Mouse (Mus musculus): ENCODE measurements at regions not wholly inside any gene's neighbourhood (a gene's known extent, or its start where the extent isn't known, plus 50 kb on each side); places are given as distances from the start of the nearest gene placed in this dataset.

- DNase-seq (ENCODE audit: low spot score) = no peak
- no peaks in the 10 kb centered on the region for H3K27me3 ChIP-seq (replicated peaks; ENCODE audit: control insufficient read depth, insufficient read depth, low read length)
- H3K27ac ChIP-seq (ENCODE audit: low read depth, low read length) = no peak overlapping the region
- 35% methylated on average over 8 of the region's 8 CpGs for WGBS
- no peaks in the 10 kb centered on the region for H3K9me3 ChIP-seq (ENCODE audit: control insufficient read depth, low read length)
- H3K4me1 ChIP-seq (replicated peaks; ENCODE audit: control insufficient read depth, insufficient read depth, low read length) = no peaks in the 10 kb centered on the region
- no peak overlapping the region for H3K9ac ChIP-seq (ENCODE audit: low read depth, low read length)
- no peak overlapping the region for H3K4me3 ChIP-seq (ENCODE audit: low read depth, low read length)
- no peaks in the 10 kb centered on the region for H3K36me3 ChIP-seq (ENCODE audit: control insufficient read depth, insufficient read depth, low read length)
- no peak for ATAC-seq (replicated peaks; ENCODE audit: low FRiP score)
- no peak overlapping the region for H3K4me2 ChIP-seq
Measured at GRCm38 (mm10) chr16:24318723-24319437, 74.4 kb upstream of the Lpp start.

- H3K36me3 ChIP-seq (ENCODE audit: control insufficient read depth, insufficient read depth, low read length) = no peaks in the 10 kb centered on the region
- no peaks in the 10 kb centered on the region for H3K9me3 ChIP-seq (ENCODE audit: control insufficient read depth, low read length)
- no peaks in the 10 kb centered on the region for H3K27me3 ChIP-seq (replicated peaks; ENCODE audit: control insufficient read depth, insufficient read depth, low read length)
- H3K4me3 ChIP-seq (ENCODE audit: low read depth, low read length) = no peak overlapping the region
- H3K27ac ChIP-seq (ENCODE audit: low read depth, low read length) = no peak overlapping the region
- DNase-seq (ENCODE audit: low spot score) (no peak), ATAC-seq (replicated peaks; ENCODE audit: low FRiP score) (no peak)
- H3K4me2 ChIP-seq = no peak overlapping the region
- H3K4me1 ChIP-seq (replicated peaks; ENCODE audit: control insufficient read depth, insufficient read depth, low read length) = no peaks in the 10 kb centered on the region
- no peak overlapping the region for H3K9ac ChIP-seq (ENCODE audit: low read depth, low read length)
- 55% methylated on average over 7 of the region's 7 CpGs for WGBS
Measured at GRCm38 (mm10) chr16:24313544-24314326, 79.6 kb upstream of the Lpp start.

GRCm38 (mm10) chr16:24305391-24305790, 87.9 kb upstream of the Lpp start:
- Histone ChIP-seq H3K4me2 (no peak overlapping the region), H3K9me3 (ENCODE audit: control insufficient read depth, low read length) (no peaks in the 10 kb centered on the region), H3K36me3 (ENCODE audit: control insufficient read depth, insufficient read depth, low read length) (no peaks in the 10 kb centered on the region), H3K4me3 (ENCODE audit: low read depth, low read length) (no peak overlapping the region), H3K4me1 (replicated peaks; ENCODE audit: control insufficient read depth, insufficient read depth, low read length) (no peaks in the 10 kb centered on the region), H3K27me3 (replicated peaks; ENCODE audit: control insufficient read depth, insufficient read depth, low read length) (no peaks in the 10 kb centered on the region), H3K27ac (ENCODE audit: low read depth, low read length) (no peak overlapping the region), H3K9ac (ENCODE audit: low read depth, low read length) (no peak overlapping the region)
- ATAC-seq (replicated peaks; ENCODE audit: low FRiP score) (no peak), DNase-seq (ENCODE audit: low spot score) (no peak)
- WGBS = 88% methylated on average over 1 of the region's 1 CpGs

GRCm38 (mm10) chr16:24296790-24297189, 96.5 kb upstream of the Lpp start:
- H3K27me3 ChIP-seq (replicated peaks; ENCODE audit: control insufficient read depth, insufficient read depth, low read length) = no peaks in the 10 kb centered on the region
- no peak for ATAC-seq (replicated peaks; ENCODE audit: low FRiP score)
- H3K4me1 ChIP-seq (replicated peaks; ENCODE audit: control insufficient read depth, insufficient read depth, low read length) = no peaks in the 10 kb centered on the region
- no peaks in the 10 kb centered on the region for H3K36me3 ChIP-seq (ENCODE audit: control insufficient read depth, insufficient read depth, low read length)
- 43% methylated on average over 3 of the region's 3 CpGs for WGBS
- H3K9ac ChIP-seq (ENCODE audit: low read depth, low read length) = no peak overlapping the region
- no peak overlapping the region for H3K4me3 ChIP-seq (ENCODE audit: low read depth, low read length)
- no peak overlapping the region for H3K4me2 ChIP-seq
- no peak overlapping the region for H3K27ac ChIP-seq (ENCODE audit: low read depth, low read length)
- no peaks in the 10 kb centered on the region for H3K9me3 ChIP-seq (ENCODE audit: control insufficient read depth, low read length)
- DNase-seq (ENCODE audit: low spot score) = no peak

- WGBS = 62% methylated on average over 7 of the region's 7 CpGs
Measured at GRCm38 (mm10) chr16:24295626-24296440, 97.5 kb upstream of the Lpp start.

GRCm38 (mm10) chr16:24284215-24284614, 109.1 kb upstream of the Lpp start:
- H3K4me3 ChIP-seq (ENCODE audit: low read depth, low read length) = no peak overlapping the region
- H3K9me3 ChIP-seq (ENCODE audit: control insufficient read depth, low read length) = no peaks in the 10 kb centered on the region
- 49% methylated on average over 3 of the region's 3 CpGs for WGBS
- no peaks in the 10 kb centered on the region for H3K36me3 ChIP-seq (ENCODE audit: control insufficient read depth, insufficient read depth, low read length)
- H3K9ac ChIP-seq (ENCODE audit: low read depth, low read length) = no peak overlapping the region
- H3K4me1 ChIP-seq (replicated peaks; ENCODE audit: control insufficient read depth, insufficient read depth, low read length) = no peaks in the 10 kb centered on the region
- no peak overlapping the region for H3K4me2 ChIP-seq
- no peak overlapping the region for H3K27ac ChIP-seq (ENCODE audit: low read depth, low read length)
- ATAC-seq (replicated peaks; ENCODE audit: low FRiP score) (no peak), DNase-seq (ENCODE audit: low spot score) (no peak)
- H3K27me3 ChIP-seq (replicated peaks; ENCODE audit: control insufficient read depth, insufficient read depth, low read length) = no peaks in the 10 kb centered on the region

More at GRCm38 (mm10) chr16:24295626-24296440, 97.5 kb upstream of the Lpp start:
- no peak for DNase-seq (ENCODE audit: low spot score)
- Histone ChIP-seq H3K9ac (ENCODE audit: low read depth, low read length) (no peak overlapping the region), H3K9me3 (ENCODE audit: control insufficient read depth, low read length) (no peaks in the 10 kb centered on the region), H3K27me3 (replicated peaks; ENCODE audit: control insufficient read depth, insufficient read depth, low read length) (no peaks in the 10 kb centered on the region), H3K4me2 (no peak overlapping the region), H3K36me3 (ENCODE audit: control insufficient read depth, insufficient read depth, low read length) (no peaks in the 10 kb centered on the region), H3K4me1 (replicated peaks; ENCODE audit: control insufficient read depth, insufficient read depth, low read length) (no peaks in the 10 kb centered on the region), H3K27ac (ENCODE audit: low read depth, low read length) (no peak overlapping the region), H3K4me3 (ENCODE audit: low read depth, low read length) (no peak overlapping the region)
- no peak for ATAC-seq (replicated peaks; ENCODE audit: low FRiP score)

- no peaks in the 10 kb centered on the region for H3K36me3 ChIP-seq (ENCODE audit: control insufficient read depth, insufficient read depth, low read length)
- no peaks in the 10 kb centered on the region for H3K27me3 ChIP-seq (replicated peaks; ENCODE audit: control insufficient read depth, insufficient read depth, low read length)
- WGBS = 37% methylated on average over 6 of the region's 6 CpGs
- no peak overlapping the region for H3K27ac ChIP-seq (ENCODE audit: low read depth, low read length)
- no peak overlapping the region for H3K4me3 ChIP-seq (ENCODE audit: low read depth, low read length)
- H3K9me3 ChIP-seq (ENCODE audit: control insufficient read depth, low read length) = no peaks in the 10 kb centered on the region
- no peak overlapping the region for H3K9ac ChIP-seq (ENCODE audit: low read depth, low read length)
- no peak overlapping the region for H3K4me2 ChIP-seq
- no peak for ATAC-seq (replicated peaks; ENCODE audit: low FRiP score)
- peak; percentile 34 for DNase-seq (ENCODE audit: low spot score)
- no peaks in the 10 kb centered on the region for H3K4me1 ChIP-seq (replicated peaks; ENCODE audit: control insufficient read depth, insufficient read depth, low read length)
Measured at GRCm38 (mm10) chr16:24282194-24282683, 111.1 kb upstream of the Lpp start.

- WGBS = 81% methylated on average over 5 of the region's 5 CpGs
Measured at GRCm38 (mm10) chr16:24281561-24281960, 111.7 kb upstream of the Lpp start.

More at GRCm38 (mm10) chr16:24281561-24281960, 111.7 kb upstream of the Lpp start:
- Histone ChIP-seq H3K4me2 (no peak overlapping the region), H3K4me3 (ENCODE audit: low read depth, low read length) (no peak overlapping the region), H3K36me3 (ENCODE audit: control insufficient read depth, insufficient read depth, low read length) (no peaks in the 10 kb centered on the region), H3K9ac (ENCODE audit: low read depth, low read length) (no peak overlapping the region), H3K27ac (ENCODE audit: low read depth, low read length) (no peak overlapping the region), H3K9me3 (ENCODE audit: control insufficient read depth, low read length) (no peaks in the 10 kb centered on the region), H3K4me1 (replicated peaks; ENCODE audit: control insufficient read depth, insufficient read depth, low read length) (no peaks in the 10 kb centered on the region), H3K27me3 (replicated peaks; ENCODE audit: control insufficient read depth, insufficient read depth, low read length) (no peaks in the 10 kb centered on the region)
- ATAC-seq (replicated peaks; ENCODE audit: low FRiP score) (no peak), DNase-seq (ENCODE audit: low spot score) (no peak)
